Mouse (Mus musculus) intestine, postnatal 0 days (tissue): ENCODE measurements around the gene Erc1. TPM values are rescaled to one million over a fixed set of nuclear protein-coding genes. Genes with fewer than 3 reads are reported as not detected.

ENCODE experiments used
- ATAC-seq: fragments of 200-750 bp; cut with Nextera tagmentation; 2 replicates; pipeline ENCODE4 v1.8.0; 2017; ENCODE audit warnings: mild to moderate bottlenecking, moderate TSS enrichment, moderate library complexity
- H3K27ac ChIP-seq: fragments of 300-500 bp; sonication (generic); 2 replicates; pipeline ENCODE4 v1.5.1; 2014; ENCODE audit warnings: mild to moderate bottlenecking, low read depth, low read length, moderate library complexity
- H3K27me3 ChIP-seq: fragments of 300-500 bp; sonication (generic); replicated peaks from 2 replicates; pipeline ENCODE4 v1.6.1; 2014; ENCODE audit warnings: low read length, mixed read lengths; ENCODE audit not compliant: control insufficient read depth, insufficient read depth
- H3K36me3 ChIP-seq: fragments of 300-500 bp; sonication (generic); 2 replicates; pipeline ENCODE4 v1.6.1; 2014; ENCODE audit warnings: mild to moderate bottlenecking, moderate library complexity; ENCODE audit not compliant: control insufficient read depth, insufficient read depth
- H3K4me1 ChIP-seq: fragments of 300-500 bp; sonication (generic); replicated peaks from 2 replicates; pipeline ENCODE4 v1.6.1; 2014; ENCODE audit warnings: antibody characterized with exemption, low read length, mixed read lengths; ENCODE audit not compliant: control insufficient read depth, insufficient read depth
- H3K4me2 ChIP-seq: fragments of 300-500 bp; sonication (generic); replicated peaks from 2 replicates; pipeline ENCODE4 v1.6.1; 2014; ENCODE audit warnings: low read depth, mild to moderate bottlenecking, moderate library complexity
- H3K4me3 ChIP-seq: fragments of 300-500 bp; sonication (generic); 2 replicates; pipeline ENCODE4 v1.5.1; 2014; ENCODE audit warnings: low read depth, low read length
- H3K9ac ChIP-seq: fragments of 300-500 bp; sonication (generic); 2 replicates; pipeline ENCODE4 v1.6.1; 2014; ENCODE audit warnings: mild to moderate bottlenecking, low read depth, low read length
- H3K9me3 ChIP-seq: fragments of 300-500 bp; sonication (generic); 2 replicates; pipeline ENCODE4 v1.6.1; 2016; ENCODE audit warnings: mixed run types; ENCODE audit not compliant: control insufficient read depth
- CTCF ChIP-seq: sonication (generic); IDR thresholded peaks from 2 replicates; pipeline ENCODE4 v1.5.1; 2016; ENCODE audit warnings: low read depth, mild to moderate bottlenecking, control low read depth, antibody characterized with exemption, moderate library complexity
- WGBS: fragments of 180-500 bp; shearing (Covaris S2); extraction: QIAGEN DNeasy Blood & Tissue Kit; methylation state at CpG from one replicate; pipeline ENCODE4 v1.1.7; 2014; 5-methylcytosine and 5-hydroxymethylcytosine counted together
- polyA plus RNA-seq: library from polyadenylated mRNA; unstranded; fragments of >200 nt; fragmentation: Nextera tagmentation; extraction: Ambion mirVana; gene quantifications from 2 replicates; pipeline ENCODE4 v1.2.1, GENCODE M21; 2015

Gene Erc1
- polyA plus RNA-seq, 1 experiment from 2014 or later: 4.5 TPM

- 72% methylated on average over 4 of the region's 4 CpGs for WGBS
- TF ChIP-seq CTCF: no peak
- no peak overlapping the region for H3K9ac ChIP-seq
- H3K4me3 ChIP-seq: no peak overlapping the region
- no peak for ATAC-seq
- no peaks in the 10 kb centered on the region for H3K27me3 ChIP-seq
- H3K4me2 ChIP-seq: no peak overlapping the region
- H3K27ac ChIP-seq: no peak overlapping the region
- H3K36me3 ChIP-seq: no peaks in the 10 kb centered on the region
- no peaks in the 10 kb centered on the region for H3K9me3 ChIP-seq
- no peaks in the 10 kb centered on the region for H3K4me1 ChIP-seq
Observed at GRCm38 (mm10) chr6:119570797-119571196, 277.2 kb downstream of the Erc1 start.

- H3K9ac ChIP-seq: no peak overlapping the region
- WGBS: 63% methylated on average over 2 of the region's 2 CpGs
- H3K9me3 ChIP-seq: no peaks in the 10 kb centered on the region
- no peak overlapping the region for H3K27ac ChIP-seq
- no peaks in the 10 kb centered on the region for H3K4me1 ChIP-seq
- TF ChIP-seq CTCF: no peak
- H3K4me2 ChIP-seq: no peak overlapping the region
- H3K27me3 ChIP-seq: no peaks in the 10 kb centered on the region
- ATAC-seq: no peak
- no peaks in the 10 kb centered on the region for H3K36me3 ChIP-seq
- no peak overlapping the region for H3K4me3 ChIP-seq
Observed at GRCm38 (mm10) chr6:119568339-119568738, 279.6 kb downstream of the Erc1 start.

- H3K4me1 ChIP-seq: no peaks in the 10 kb centered on the region
- H3K27me3 ChIP-seq: no peaks in the 10 kb centered on the region
- no peak overlapping the region for H3K4me3 ChIP-seq
- H3K4me2 ChIP-seq: no peak overlapping the region
- ATAC-seq: no peak
- H3K9ac ChIP-seq: no peak overlapping the region
- 68% methylated on average over 23 of the region's 23 CpGs for WGBS
- H3K27ac ChIP-seq: no peak overlapping the region
- TF ChIP-seq CTCF: no peak
- H3K9me3 ChIP-seq: no peaks in the 10 kb centered on the region
- H3K36me3 ChIP-seq: no peaks in the 10 kb centered on the region
Observed at GRCm38 (mm10) chr6:119565451-119566379, 282.3 kb downstream of the Erc1 start.

GRCm38 (mm10) chr6:119562558-119562957, 285.4 kb downstream of the Erc1 start:
- no peak overlapping the region for H3K27ac ChIP-seq
- H3K4me1 ChIP-seq: no peaks in the 10 kb centered on the region
- no peak overlapping the region for H3K9ac ChIP-seq
- H3K9me3 ChIP-seq: no peaks in the 10 kb centered on the region
- WGBS: 60% methylated on average over 10 of the region's 10 CpGs
- no peak for ATAC-seq
- no peaks in the 10 kb centered on the region for H3K27me3 ChIP-seq
- H3K36me3 ChIP-seq: no peaks in the 10 kb centered on the region
- no peak for TF ChIP-seq CTCF
- H3K4me3 ChIP-seq: no peak overlapping the region
- H3K4me2 ChIP-seq: no peak overlapping the region

GRCm38 (mm10) chr6:119558855-119559254, 289.1 kb downstream of the Erc1 start:
- WGBS: 49% methylated on average over 7 of the region's 7 CpGs
- TF ChIP-seq CTCF: no peak
- H3K9ac ChIP-seq: no peak overlapping the region
- no peaks in the 10 kb centered on the region for H3K36me3 ChIP-seq
- H3K27ac ChIP-seq: no peak overlapping the region
- no peak overlapping the region for H3K4me2 ChIP-seq
- H3K9me3 ChIP-seq: no peaks in the 10 kb centered on the region
- H3K27me3 ChIP-seq: no peaks in the 10 kb centered on the region
- no peaks in the 10 kb centered on the region for H3K4me1 ChIP-seq
- H3K4me3 ChIP-seq: no peak overlapping the region
- no peak for ATAC-seq

- WGBS: 74% methylated on average over 8 of the region's 8 CpGs
- peak; percentile 36 for TF ChIP-seq CTCF
- Histone ChIP-seq H3K36me3 (no peaks in the 10 kb centered on the region), H3K9ac (no peak overlapping the region), H3K9me3 (no peaks in the 10 kb centered on the region), H3K4me3 (no peak overlapping the region), H3K27me3 (no peaks in the 10 kb centered on the region), H3K27ac (no peak overlapping the region), H3K4me1 (no peaks in the 10 kb centered on the region), H3K4me2 (no peak overlapping the region)
- ATAC-seq: no peak
Observed at GRCm38 (mm10) chr6:119554439-119554838, 293.5 kb downstream of the Erc1 start.
